Mouse (Mus musculus) ES-E14 (cell line): ENCODE measurements around the gene Myl3. TPM values are rescaled to one million over a fixed set of nuclear protein-coding genes. Genes with fewer than 3 reads are reported as not detected.

Experiments
- DNase-seq: peaks from one replicate; pipeline ENCODE4 v3.0.0-alpha.2; 2013; ENCODE audit warnings: low read depth, low spot score
- H3K27ac ChIP-seq: 2 replicates; pipeline ENCODE4 v1.5.1; 2012; ENCODE audit warnings: low read depth, mild to moderate bottlenecking, low read length, moderate library complexity, mixed read lengths; ENCODE audit not compliant: poor library complexity, insufficient read depth, severe bottlenecking
- H3K36me3 ChIP-seq: 2 replicates; pipeline ENCODE4 v1.6.1; 2012; ENCODE audit warnings: mild to moderate bottlenecking, low read length, moderate library complexity, mixed read lengths; ENCODE audit not compliant: control insufficient read depth, poor library complexity, insufficient read depth, severe bottlenecking
- H3K4me1 ChIP-seq, 2 experiments: fragments of 150-350 bp in 1 of 2; sonication (generic) in 1 of 2; 2 replicates each; pipeline ENCODE4 v1.6.1; 2012; ENCODE audit warnings: low read length in 2 of 2, mild to moderate bottlenecking in 1 of 2, mixed read lengths in 1 of 2; ENCODE audit not compliant: control insufficient read depth in 2 of 2, insufficient read depth in 2 of 2, poor library complexity in 1 of 2
- H3K4me3 ChIP-seq, 2 experiments: fragments of 150-350 bp in 1 of 2; sonication (generic) in 1 of 2; 2 replicates each; pipeline ENCODE4 v1.5.1; 2012; ENCODE audit warnings: low read length in 2 of 2, low read depth in 1 of 2, mild to moderate bottlenecking in 1 of 2, mixed read lengths in 1 of 2; ENCODE audit not compliant: insufficient read depth in 1 of 2, poor library complexity in 1 of 2, severe bottlenecking in 1 of 2
- H3K9ac ChIP-seq: 2 replicates; pipeline ENCODE4 v1.6.1; 2012; ENCODE audit warnings: low read depth, mild to moderate bottlenecking, low read length, mixed read lengths; ENCODE audit not compliant: poor library complexity, insufficient read depth, severe bottlenecking
- H3K9me3 ChIP-seq: fragments of 150-350 bp; sonication (generic); 2 replicates; pipeline ENCODE4 v1.6.1; 2012; ENCODE audit warnings: low read depth, mild to moderate bottlenecking, low read length; ENCODE audit not compliant: control insufficient read depth, insufficient read depth
- CHD2 ChIP-seq: IDR thresholded peaks from 2 replicates; pipeline ENCODE4 v1.6.1; 2014; ENCODE audit warnings: mild to moderate bottlenecking, low read depth, low read length, inconsistent platforms
- HCFC1 ChIP-seq: IDR thresholded peaks from 2 replicates; pipeline ENCODE4 v1.6.1; 2012; ENCODE audit warnings: low read length, inconsistent platforms, borderline replicate concordance; ENCODE audit not compliant: insufficient read depth
- MAFK ChIP-seq: IDR thresholded peaks from 2 replicates; pipeline ENCODE4 v1.6.1; 2014; ENCODE audit warnings: mild to moderate bottlenecking, low read depth, low read length, inconsistent platforms; ENCODE audit not compliant: insufficient read depth
- ZC3H11A ChIP-seq: IDR thresholded peaks from 2 replicates; pipeline ENCODE4 v1.6.1; 2012; ENCODE audit warnings: low read depth, mild to moderate bottlenecking, inconsistent platforms, low read length, borderline replicate concordance
- ZNF384 ChIP-seq: IDR thresholded peaks from 2 replicates; pipeline ENCODE4 v1.6.1; 2012; ENCODE audit warnings: low read depth, low read length, inconsistent platforms
- in situ Hi-C, 2 experiments: fragments of 600-800 bp; cut with MboI; formaldehyde crosslinking; loops; one replicate each; pipeline ENCODE4 v1.15.1; 2025; ENCODE audit warnings: low sequenced_read_pairs in 2 of 2, inconsistent platforms in 1 of 2; ENCODE audit not compliant: unreplicated experiment in 2 of 2
- total RNA-seq: library from RNA; depleted of rRNA; stranded (reverse); fragments of 300-350 nt; gene quantifications from 2 replicates; pipeline ENCODE4 v1.2.3, GENCODE M21; 2012; rRNA removed

The Myl3 gene
- total RNA-seq, 1 experiment: 0.89 TPM

- TF ChIP-seq HCFC1 (no peak), CHD2 (no peak), MAFK (no peak), ZNF384 (no peak), ZC3H11A (no peak)
- Histone ChIP-seq H3K9ac (0 out of 2 replicates have a peak within 1 kb of the TSS, but pooled peaks have one; percentile 30), H3K27ac (no peak within 1 kb of the TSS), H3K9me3 (no peaks in the 10 kb centered on the region), H3K36me3 (no peaks in the 10 kb centered on the region), H3K4me3 (peak within 1 kb of the TSS; percentile 42 to 54; a peak in 3 of 4 replicates), H3K4me1 (peaks cover 0 to 5% of the 10 kb centered on the region in 2 experiments; a peak in 2 of 4 replicates)
- in situ Hi-C loops: no loop called here
- no peak for DNase-seq
Observed at GRCm38 (mm10) chr9:110813789-110814188, 72.1 kb downstream of the Myl3 start, which contains the start of gene Prss44. TSS of gene Prss44 (plus strand) at chr9:110813994.

Other genes starting within 250 kb of the Myl3 start
- 78.9 and 79.2 TPM in 2 replicates for gene Setd2, start 209.3 kb upstream of the Myl3 start, total RNA-seq
- gene Nradd, start 117.4 kb upstream of the Myl3 start, total RNA-seq: 65.5 and 83.8 TPM in 2 replicates
- 13.6 and 24.1 TPM in 2 replicates for gene Nbeal2, start 87.7 kb upstream of the Myl3 start, total RNA-seq
- 79.9 and 82.2 TPM in 2 replicates for gene Ccdc12, start 85.4 kb upstream of the Myl3 start, total RNA-seq
- 3.2 and 6.8 TPM in 2 replicates for gene Pth1r, start 5.3 kb downstream of the Myl3 start, total RNA-seq
- 7.5 and 14.8 TPM in 2 replicates for gene Prss42, start 56.3 kb downstream of the Myl3 start, total RNA-seq
- gene Prss44, start 72.1 kb downstream of the Myl3 start, total RNA-seq: 1.5 and 2.2 TPM in 2 replicates
- 0.09 TPM in 1 of 2 replicates, not detected in the other for gene Prss43, start 84.8 kb downstream of the Myl3 start, total RNA-seq
- 0.26 and 0.54 TPM in 2 replicates for gene Prss45, start 92.7 kb downstream of the Myl3 start, total RNA-seq
- 0.63 and 2.8 TPM in 2 replicates for gene Prss46, start 102.6 kb downstream of the Myl3 start, total RNA-seq
- 50.2 and 69.3 TPM in 2 replicates for gene Prss50, start 116.1 kb downstream of the Myl3 start, total RNA-seq
- 13.0 and 35.0 TPM in 2 replicates for gene Als2cl, start 138.0 kb downstream of the Myl3 start, total RNA-seq
- gene Tmie, start 138.3 kb downstream of the Myl3 start, total RNA-seq: 0.67 and 0.79 TPM in 2 replicates
- gene Fam240a, start 175.0 kb downstream of the Myl3 start, total RNA-seq: 1.0 TPM in 1 of 2 replicates, not detected in the other
- 904 and 1,760 TPM in 2 replicates for gene Tdgf1, start 204.3 kb downstream of the Myl3 start, total RNA-seq
- gene Lrrc2, start 209.7 kb downstream of the Myl3 start, total RNA-seq: 20.2 and 20.8 TPM in 2 replicates
- gene Rtp3, start 248.7 kb downstream of the Myl3 start, total RNA-seq: 0.62 and 1.1 TPM in 2 replicates